Mouse (Mus musculus): ENCODE measurements around the gene Map3k12.
A peak's percentile ranks its signal among the peaks of the same experiment; 100 is the strongest.

Gene Map3k12

DNA sequence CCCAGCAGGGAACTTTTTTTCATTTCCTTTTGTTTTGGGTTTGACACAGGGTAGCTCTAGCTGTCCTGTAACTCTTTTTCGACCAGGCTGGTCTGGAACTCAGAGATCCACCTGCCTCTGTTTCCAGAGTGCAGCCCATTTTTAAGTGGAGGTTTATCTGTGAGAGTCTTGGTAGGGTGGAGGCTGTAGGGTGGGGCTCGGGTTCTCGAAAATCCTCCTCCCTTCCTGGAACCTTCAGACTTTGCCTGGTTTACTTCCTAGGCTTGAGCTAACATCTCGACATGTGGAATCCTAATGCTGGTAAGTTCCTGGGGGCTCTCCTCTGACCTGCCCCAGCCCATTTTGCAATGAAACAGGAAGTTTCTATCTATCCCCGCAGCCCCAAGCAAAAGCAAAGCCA, 57.0 kb downstream of the Map3k12 start:
- DNase-seq (ENCODE audit: low spot score in 2 of 2) = peak in 1 of 2 experiments; percentile 42

DNA sequence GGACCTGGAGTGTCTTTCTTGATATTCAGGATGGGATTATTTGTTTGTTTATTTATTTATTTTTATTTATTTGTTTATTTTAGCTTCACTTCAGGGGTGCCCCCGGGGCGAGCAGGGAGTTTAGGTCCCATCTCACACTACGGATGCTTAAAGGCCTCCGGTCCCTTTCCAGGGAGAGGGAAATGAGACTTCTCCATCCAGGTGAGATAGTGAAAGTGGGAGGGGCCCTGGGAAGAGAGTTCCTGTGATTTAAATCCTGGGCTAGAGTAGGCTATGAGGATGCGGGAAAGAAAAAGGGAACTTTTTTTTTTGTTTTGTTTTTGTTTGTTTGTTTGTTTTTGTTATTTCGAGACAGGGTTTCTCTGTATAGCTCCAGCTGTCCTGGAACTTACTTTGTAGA, 57.5 kb downstream of the Map3k12 start:
- no peak for DNase-seq (ENCODE audit: low spot score in 2 of 2)

DNA sequence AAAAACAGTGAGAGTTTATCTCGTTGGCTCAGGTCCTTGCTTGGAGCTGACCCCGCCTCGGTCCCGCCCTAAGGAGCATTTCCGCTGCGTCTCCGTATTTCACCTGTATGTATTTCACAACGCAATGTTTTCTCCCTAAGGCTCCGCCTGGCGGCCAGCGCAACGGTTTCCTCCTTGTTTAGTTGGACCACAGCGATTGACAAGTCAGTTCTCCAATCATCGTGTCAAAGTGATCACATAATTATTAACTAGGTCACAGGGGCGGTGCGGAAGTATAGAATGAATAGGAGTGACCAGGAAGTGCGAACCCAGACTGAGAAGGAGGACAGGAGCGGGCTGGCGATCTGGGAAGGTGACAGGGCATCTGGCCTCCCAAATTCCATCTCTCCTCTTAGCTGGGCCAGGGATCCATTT, 58.0 kb downstream of the Map3k12 start, which contains the start of gene Prr13:
TSS of gene Prr13 (plus strand) at position 125 of the 414 bp plus-strand sequence.
- peak; percentile 80 to 91 for DNase-seq (ENCODE audit: low spot score in 2 of 2)

DNA sequence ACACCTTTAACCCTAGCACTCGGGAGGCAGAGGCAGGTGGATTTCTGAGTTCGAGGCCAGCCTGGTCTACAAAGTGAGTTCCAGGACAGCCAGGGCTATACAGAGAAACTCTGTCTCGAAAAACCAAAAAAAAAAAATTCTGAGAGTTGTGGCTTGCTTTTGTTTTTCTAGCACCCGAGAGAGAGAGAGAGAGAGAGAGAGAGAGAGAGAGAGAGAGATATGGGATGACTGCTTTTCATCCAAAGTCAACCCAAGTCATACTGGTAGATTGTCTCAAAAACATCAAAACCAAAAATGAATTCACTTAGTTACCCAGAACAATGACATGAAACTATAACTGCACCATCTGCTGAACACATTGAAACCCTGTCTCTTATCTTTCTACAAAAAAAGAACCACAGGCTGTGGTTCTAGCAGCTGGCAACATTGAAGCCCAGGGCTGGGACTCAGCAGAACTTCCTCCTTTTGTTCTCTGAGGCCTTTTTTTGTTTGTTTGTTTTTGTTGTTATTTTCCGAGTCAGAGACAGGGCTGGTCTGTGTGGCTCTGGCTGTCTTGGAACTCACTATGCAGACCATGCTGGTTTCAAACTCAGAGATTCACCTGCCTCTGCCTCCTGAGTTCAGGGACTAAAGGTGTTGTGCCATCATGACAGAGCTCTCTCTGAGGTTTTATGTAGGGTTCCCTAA, 58.7 kb downstream of the Map3k12 start:
- peak in 1 of 2 experiments; percentile 32 for DNase-seq (ENCODE audit: low spot score in 2 of 2)

DNA sequence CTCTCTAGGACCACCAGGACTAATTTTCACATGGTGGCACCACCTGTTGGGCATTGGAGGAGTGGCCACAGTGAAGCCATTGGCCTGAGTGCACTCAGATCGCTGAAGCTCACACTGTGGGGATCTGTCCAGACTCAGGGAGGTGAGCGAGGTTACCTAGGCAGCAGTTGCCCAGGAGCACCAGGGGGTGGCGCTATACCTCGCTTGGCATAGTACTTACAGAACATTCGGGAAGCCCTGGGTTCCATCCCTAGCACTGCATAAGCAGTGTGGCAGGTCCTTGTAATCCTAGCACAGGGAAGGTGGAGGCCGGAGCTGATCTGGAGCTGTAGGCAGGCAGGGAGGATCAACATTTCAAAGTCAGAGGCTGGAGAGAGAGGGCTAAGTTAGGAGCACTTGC, 60.9 kb downstream of the Map3k12 start:
- DNase-seq (ENCODE audit: low spot score in 2 of 2) = peak; percentile 37 to 66

DNA sequence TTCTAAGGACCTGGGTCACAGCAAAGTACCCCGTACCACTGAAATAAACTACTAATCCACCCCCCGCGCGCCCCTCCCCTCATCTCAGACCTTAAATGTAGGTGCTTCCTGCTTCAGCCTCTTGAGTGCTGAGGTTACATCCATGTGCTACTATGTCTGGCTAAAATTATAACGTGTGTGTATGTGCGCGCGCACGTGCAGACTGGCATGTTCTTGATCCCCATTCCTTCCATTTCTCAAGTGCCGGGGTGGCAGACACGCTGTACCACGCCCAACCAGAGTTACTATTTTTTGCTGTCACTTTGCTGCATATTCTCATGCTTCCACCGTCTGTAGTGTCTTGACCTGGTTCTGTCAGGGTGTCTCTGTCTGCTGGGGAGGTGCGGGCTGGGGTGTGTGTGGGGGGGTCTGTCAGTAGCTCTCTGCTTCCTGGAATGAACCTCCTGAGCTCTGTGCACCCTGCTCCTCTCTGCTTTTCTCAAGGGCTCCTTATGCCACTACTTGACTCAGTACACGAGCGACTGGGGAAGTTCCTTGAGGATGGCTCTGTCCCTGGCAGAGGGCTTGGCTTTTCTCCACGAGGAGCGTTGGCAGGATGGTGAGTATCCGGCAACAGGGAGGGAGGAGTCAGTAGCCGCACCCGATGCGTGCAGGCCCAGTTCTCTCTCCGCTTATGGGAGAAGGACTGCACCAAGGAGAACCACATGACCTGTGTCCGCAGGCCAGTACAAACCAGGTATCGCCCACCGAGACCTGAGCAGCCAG, 65.0 kb downstream of the Map3k12 start:
- no peak for DNase-seq (ENCODE audit: low spot score in 2 of 2)

DNA sequence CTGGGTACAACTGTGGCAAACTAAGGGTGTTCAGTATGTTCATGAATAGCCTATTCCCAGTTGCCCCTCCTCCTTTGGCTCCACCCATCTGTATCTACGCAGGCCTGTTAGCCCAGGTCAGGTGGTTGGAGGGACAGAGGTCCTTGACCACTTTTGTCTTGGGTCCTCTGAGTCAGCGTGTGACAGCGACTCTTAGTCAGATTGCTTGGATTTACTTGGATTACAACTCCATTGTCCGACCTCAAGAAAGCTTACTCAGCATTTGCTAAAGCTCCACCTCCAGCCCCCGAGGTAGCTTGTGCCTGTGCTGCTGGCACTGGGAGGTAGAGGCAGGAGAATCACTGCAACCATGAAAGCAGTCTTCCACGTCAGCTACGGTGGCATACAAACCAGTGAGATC, 65.9 kb downstream of the Map3k12 start:
- no peak for DNase-seq (ENCODE audit: low spot score in 2 of 2)

DNA sequence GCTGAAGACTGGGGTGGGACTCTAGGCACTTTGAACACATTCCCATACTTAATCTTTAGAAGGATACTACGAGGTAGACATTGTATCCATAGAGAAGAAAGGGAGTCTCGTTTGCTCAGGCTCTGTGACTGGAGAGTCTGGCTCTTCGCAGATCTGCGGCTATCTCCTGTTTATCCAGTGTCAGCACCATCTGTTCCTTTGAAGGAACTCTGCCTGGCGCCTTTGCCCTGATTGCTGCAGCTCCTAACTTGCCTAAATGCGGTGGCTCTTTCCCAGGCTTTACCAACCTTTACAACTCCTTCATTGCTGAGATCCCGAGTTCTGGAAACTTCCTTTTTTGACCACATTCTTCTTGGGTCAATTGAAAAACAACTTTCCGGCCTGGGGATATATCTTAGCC, 67.5 kb downstream of the Map3k12 start:
- DNase-seq (ENCODE audit: low spot score in 2 of 2) = no peak
